27 mouse cellular contexts compared by ENCODE assay signal in genomic region chr8:46024392-46024791, GRCm38 (mm10). TPM values are rescaled to one million over a fixed set of nuclear protein-coding genes. Genes with fewer than 3 reads are reported as not detected.
A peak's percentile ranks its signal among the peaks of the same experiment; 100 is the strongest.
DNase-seq lines count a peak whose midpoint lies in the region; ATAC-seq and TF ChIP-seq lines count a peak whose summit lies in the region.
"Had no signal": no experiment of that assay in that cellular context is flagged by ENCODE, and none has a peak within 500 bp of the region (broad histone marks: within the 10 kb centered on the region; RNA-seq: fewer than 3 reads in every experiment).

No protein-coding gene starts in this region.

- H3K36me3 ChIP-seq in kidney, postnatal 0 days (ENCODE audit: insufficient read depth, low read length) = no peaks in the 10 kb centered on the region
- no peaks in the 10 kb centered on the region for H3K36me3 ChIP-seq in stomach, embryonic 14.5 days (ENCODE audit: control insufficient read depth, insufficient read depth, low read length)
- H3K36me3 ChIP-seq in hindbrain, embryonic 14.5 days (replicated peaks; ENCODE audit: control insufficient read depth, insufficient read depth) = no peaks in the 10 kb centered on the region
- no peaks in the 10 kb centered on the region for H3K36me3 ChIP-seq in kidney, embryonic 15.5 days
- H3K36me3 ChIP-seq: embryonic facial prominence, embryonic 12.5 days; heart, embryonic 10.5 days; hindbrain, embryonic 15.5 days; limb, embryonic 12.5 days; stomach, embryonic 15.5 days had no signal

- no peak overlapping the region for H3K4me2 ChIP-seq in kidney, postnatal 0 days (ENCODE audit: low read length)
- no peak overlapping the region for H3K4me2 ChIP-seq in stomach, embryonic 14.5 days (replicated peaks; ENCODE audit: low read depth, low read length)
- no peak overlapping the region for H3K4me2 ChIP-seq in hindbrain, embryonic 14.5 days (replicated peaks)
- no peak overlapping the region for H3K4me2 ChIP-seq in kidney, embryonic 15.5 days
- H3K4me2 ChIP-seq: embryonic facial prominence, embryonic 12.5 days; hindbrain, embryonic 15.5 days; limb, embryonic 12.5 days; liver, embryonic 11.5 days; stomach, embryonic 15.5 days had no signal

- H3K9ac ChIP-seq in kidney, postnatal 0 days (ENCODE audit: low read depth, low read length) = no peak overlapping the region
- no peak overlapping the region for H3K9ac ChIP-seq in stomach, embryonic 14.5 days (replicated peaks; ENCODE audit: low read depth, low read length)
- no peak overlapping the region for H3K9ac ChIP-seq in hindbrain, embryonic 14.5 days
- H3K9ac ChIP-seq in kidney, embryonic 15.5 days = no peak overlapping the region
- H3K9ac ChIP-seq: embryonic facial prominence, embryonic 12.5 days; forebrain, postnatal 0 days; hindbrain, embryonic 15.5 days; limb, embryonic 12.5 days; liver, postnatal 0 days; stomach, embryonic 15.5 days had no signal

- H3K27me3 ChIP-seq in kidney, postnatal 0 days (ENCODE audit: insufficient read depth, low read length) = no peaks in the 10 kb centered on the region
- H3K27me3 ChIP-seq in stomach, embryonic 14.5 days (ENCODE audit: control insufficient read depth, insufficient read depth, low read length) = no peaks in the 10 kb centered on the region
- H3K27me3 ChIP-seq in hindbrain, embryonic 14.5 days (ENCODE audit: control insufficient read depth, insufficient read depth, low read length) = no peaks in the 10 kb centered on the region
- H3K27me3 ChIP-seq in kidney, embryonic 15.5 days = no peaks in the 10 kb centered on the region
- H3K27me3 ChIP-seq: embryonic facial prominence, embryonic 12.5 days; hindbrain, embryonic 15.5 days; limb, embryonic 12.5 days; stomach, embryonic 15.5 days had no signal

- H3K4me1 ChIP-seq in kidney, postnatal 0 days (replicated peaks; ENCODE audit: insufficient read depth, low read length) = no peaks in the 10 kb centered on the region
- H3K4me1 ChIP-seq in stomach, embryonic 14.5 days (ENCODE audit: control insufficient read depth, insufficient read depth, low read length) = no peaks in the 10 kb centered on the region
- no peaks in the 10 kb centered on the region for H3K4me1 ChIP-seq in hindbrain, embryonic 14.5 days (replicated peaks; ENCODE audit: control insufficient read depth, insufficient read depth, low read length)
- no peaks in the 10 kb centered on the region for H3K4me1 ChIP-seq in kidney, embryonic 15.5 days
- H3K4me1 ChIP-seq: hindbrain, embryonic 15.5 days; stomach, embryonic 15.5 days had no signal

- no peak overlapping the region for H3K27ac ChIP-seq in kidney, postnatal 0 days
- 0 out of 2 replicates have a peak overlapping the region, but pooled peaks have one; percentile 27 for H3K27ac ChIP-seq in stomach, embryonic 14.5 days (ENCODE audit: low read length)
- no peak overlapping the region for H3K27ac ChIP-seq in hindbrain, embryonic 14.5 days
- H3K27ac ChIP-seq in kidney, embryonic 15.5 days = no peak overlapping the region
- H3K27ac ChIP-seq: embryonic facial prominence, embryonic 12.5 days; hindbrain, embryonic 15.5 days; limb, embryonic 12.5 days; stomach, embryonic 15.5 days had no signal

- WGBS in kidney, postnatal 0 days = 46% methylated on average over 4 of the region's 4 CpGs
- WGBS in stomach, embryonic 14.5 days = 51% methylated on average over 4 of the region's 4 CpGs
- WGBS in hindbrain, embryonic 14.5 days = 67% methylated on average over 4 of the region's 4 CpGs
- WGBS in kidney, embryonic 15.5 days = 57% methylated on average over 4 of the region's 4 CpGs

- ATAC-seq in kidney, postnatal 0 days (replicated peaks; ENCODE audit: low FRiP score, low read depth) = no peak
- ATAC-seq in stomach, embryonic 14.5 days (ENCODE audit: insufficient number of reproducible peaks, insufficient read depth, low FRiP score, low read depth) = no peak
- no peak for ATAC-seq in hindbrain, embryonic 14.5 days (ENCODE audit: low FRiP score)
- no peak for ATAC-seq in kidney, embryonic 15.5 days (replicated peaks; ENCODE audit: low FRiP score)
- ATAC-seq: forebrain, postnatal 0 days; intestine, embryonic 16.5 days; liver, postnatal 0 days; midbrain, embryonic 16.5 days had no signal

- no peak overlapping the region for H3K4me3 ChIP-seq in kidney, postnatal 0 days (replicated peaks; ENCODE audit: low read depth, low read length)
- H3K4me3 ChIP-seq in stomach, embryonic 14.5 days (ENCODE audit: low read depth, low read length) = no peak overlapping the region
- no peak overlapping the region for H3K4me3 ChIP-seq in hindbrain, embryonic 14.5 days (replicated peaks; ENCODE audit: low read length)
- no peak overlapping the region for H3K4me3 ChIP-seq in kidney, embryonic 15.5 days (replicated peaks)
- H3K4me3 ChIP-seq: embryonic facial prominence, embryonic 12.5 days; heart, embryonic 10.5 days; hindbrain, embryonic 15.5 days; limb, embryonic 12.5 days; stomach, embryonic 15.5 days had no signal

- H3K9me3 ChIP-seq in kidney, postnatal 0 days (replicated peaks; ENCODE audit: low read length) = no peaks in the 10 kb centered on the region
- no peaks in the 10 kb centered on the region for H3K9me3 ChIP-seq in stomach, embryonic 14.5 days (ENCODE audit: control insufficient read depth, low read depth, low read length)
- no peaks in the 10 kb centered on the region for H3K9me3 ChIP-seq in hindbrain, embryonic 14.5 days (ENCODE audit: control insufficient read depth, low read length)
- H3K9me3 ChIP-seq in kidney, embryonic 15.5 days (replicated peaks) = no peaks in the 10 kb centered on the region
- H3K9me3 ChIP-seq: embryonic facial prominence, embryonic 12.5 days; heart, embryonic 10.5 days; hindbrain, embryonic 15.5 days; limb, embryonic 12.5 days; stomach, embryonic 15.5 days had no signal

- TF ChIP-seq CTCF in kidney, postnatal 0 days (IDR thresholded peaks at IDR 0.05; ENCODE audit: low read depth) = no peak

- peak; percentile 92 for DNase-seq in heart, adult 11 months
- DNase-seq in heart, adult 9 months (ENCODE audit: low spot score in 2 of 2) = no peak
- DNase-seq in kidney, postnatal 0 days (ENCODE audit: low spot score) = peak; percentile 44
- no peak for DNase-seq in kidney, adult 9 months
- peak; percentile 85 for DNase-seq in lung, postnatal 10 days
- no peak for DNase-seq in hindbrain, embryonic 14.5 days (ENCODE audit: low spot score)
- DNase-seq: adrenal gland, postnatal 14 days; cerebellum, adult 2 months; cerebellum, postnatal 25 days; forebrain, postnatal 0 days; gastrocnemius, postnatal 14 days; kidney, postnatal 14 days; layer of hippocampus, postnatal 36 days; liver, postnatal 0 days; right cerebral cortex, adult 18-20 months; right cerebral cortex, postnatal 4 days; thymus, adult 2 months had no signal

RNA-seq across cellular contexts. Expression of gene Ankrd37, which starts 18.9 kb away (rescaled TPM):
- 15.9 and 17.4 TPM in 2 replicates for polyA plus RNA-seq in kidney, postnatal 0 days (2015; fragmentation: Nextera tagmentation; extraction: Ambion mirVana)
- polyA plus RNA-seq in stomach, embryonic 14.5 days (2014; fragmentation: Nextera tagmentation; extraction: Ambion mirVana) = 24.2 and 26.2 TPM in 2 replicates
- polyA plus RNA-seq in hindbrain, embryonic 14.5 days (2014; fragmentation: Nextera tagmentation; extraction: Ambion mirVana) = 30.1 and 31.7 TPM in 2 replicates
- polyA plus RNA-seq in kidney, embryonic 15.5 days (2015; fragmentation: Nextera tagmentation; extraction: Ambion mirVana) = 23.6 and 24.9 TPM in 2 replicates

RNA-seq across cellular contexts. Expression of gene Lrp2bp, which starts 25.3 kb away (rescaled TPM):
- 0.45 and 0.66 TPM in 2 replicates for polyA plus RNA-seq in kidney, postnatal 0 days (2015; fragmentation: Nextera tagmentation; extraction: Ambion mirVana)
- polyA plus RNA-seq in stomach, embryonic 14.5 days (2014; fragmentation: Nextera tagmentation; extraction: Ambion mirVana) = 0.67 and 0.71 TPM in 2 replicates
- polyA plus RNA-seq in hindbrain, embryonic 14.5 days (2014; fragmentation: Nextera tagmentation; extraction: Ambion mirVana) = 0.56 and 0.70 TPM in 2 replicates
- 0.61 and 0.76 TPM in 2 replicates for polyA plus RNA-seq in kidney, embryonic 15.5 days (2015; fragmentation: Nextera tagmentation; extraction: Ambion mirVana)
- polyA plus RNA-seq: liver, postnatal 0 days; thymus, adult 2 months had no signal

RNA-seq across cellular contexts. Expression of gene Ufsp2, which starts 49.1 kb away (rescaled TPM):
- 80.5 and 84.2 TPM in 2 replicates for polyA plus RNA-seq in kidney, postnatal 0 days (2015; fragmentation: Nextera tagmentation; extraction: Ambion mirVana)
- 85.6 and 87.2 TPM in 2 replicates for polyA plus RNA-seq in stomach, embryonic 14.5 days (2014; fragmentation: Nextera tagmentation; extraction: Ambion mirVana)
- polyA plus RNA-seq in hindbrain, embryonic 14.5 days (2014; fragmentation: Nextera tagmentation; extraction: Ambion mirVana) = 56.5 and 63.8 TPM in 2 replicates
- polyA plus RNA-seq in kidney, embryonic 15.5 days (2015; fragmentation: Nextera tagmentation; extraction: Ambion mirVana) = 81.8 and 83.5 TPM in 2 replicates

RNA-seq across cellular contexts. Expression of gene 1700029J07Rik, which starts 49.3 kb away (rescaled TPM):
- 3.3 and 3.4 TPM in 2 replicates for polyA plus RNA-seq in kidney, postnatal 0 days (2015; fragmentation: Nextera tagmentation; extraction: Ambion mirVana)
- 4.6 and 5.7 TPM in 2 replicates for polyA plus RNA-seq in stomach, embryonic 14.5 days (2014; fragmentation: Nextera tagmentation; extraction: Ambion mirVana)
- polyA plus RNA-seq in hindbrain, embryonic 14.5 days (2014; fragmentation: Nextera tagmentation; extraction: Ambion mirVana) = 4.6 and 4.7 TPM in 2 replicates
- 4.9 and 5.5 TPM in 2 replicates for polyA plus RNA-seq in kidney, embryonic 15.5 days (2015; fragmentation: Nextera tagmentation; extraction: Ambion mirVana)

Comparison
In these comparisons a context has a peak if more than half of its experiments do, and no peak if none do; other contexts are left out.
1. DNase-seq: peak in heart, adult 11 months (single experiment), kidney, postnatal 0 days (single experiment) and lung, postnatal 10 days (single experiment); none in heart, adult 9 months (0 of 2), kidney, adult 9 months (single experiment) and hindbrain, embryonic 14.5 days (single experiment).